Mouse (Mus musculus): ENCODE results near the gene Gm10340. TPM values are rescaled to one million over a fixed set of nuclear protein-coding genes. Genes with fewer than 3 reads are reported as not detected.
"Not testable (repeated sequence)": the region's sequence is repeated elsewhere in the genome, so short reads cannot be mapped to it uniquely, and the experiment has no call there.

Gm10340 gene
- total RNA-seq (2017) = not detected in 2 replicates

DNA sequence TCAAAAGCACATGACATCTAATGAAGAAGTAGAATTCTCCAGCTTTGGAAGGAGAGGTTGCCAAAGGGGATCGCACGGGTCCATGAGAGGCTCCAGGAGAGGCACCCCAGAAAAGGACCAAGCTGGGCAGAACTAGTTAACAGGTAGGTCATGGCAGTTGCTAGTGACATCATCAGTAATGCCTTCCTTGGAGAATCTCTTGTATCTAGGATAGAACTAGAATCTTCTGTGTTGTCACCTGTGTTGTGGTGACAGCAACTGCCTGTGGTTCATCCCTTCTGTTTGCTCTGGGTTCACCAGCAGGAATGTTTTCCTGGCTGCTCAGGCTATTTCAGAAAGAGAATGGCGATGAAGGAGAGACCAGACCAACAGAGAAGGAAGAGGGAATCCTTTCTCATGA lies at the start of gene Gm10340:
TSS of gene Gm10340 (plus strand) at position 301 of the 400 bp plus-strand sequence.
- ATAC-seq (replicated peaks in 1 of 2; ENCODE audit: insufficient read depth in 1 of 2, low FRiP score in 2 of 2, low TSS enrichment in 1 of 2, low read depth in 1 of 2, poor library complexity in 2 of 2, severe bottlenecking in 2 of 2) = not testable (repeated sequence)

- ATAC-seq (replicated peaks in 1 of 2; ENCODE audit: insufficient read depth in 1 of 2, low FRiP score in 2 of 2, low TSS enrichment in 1 of 2, low read depth in 1 of 2, poor library complexity in 2 of 2, severe bottlenecking in 2 of 2) = not testable (repeated sequence)
Observed at GRCm38 (mm10) chr14:3116051-3116450, 17.7 kb upstream of the Gm10340 start.

DNA sequence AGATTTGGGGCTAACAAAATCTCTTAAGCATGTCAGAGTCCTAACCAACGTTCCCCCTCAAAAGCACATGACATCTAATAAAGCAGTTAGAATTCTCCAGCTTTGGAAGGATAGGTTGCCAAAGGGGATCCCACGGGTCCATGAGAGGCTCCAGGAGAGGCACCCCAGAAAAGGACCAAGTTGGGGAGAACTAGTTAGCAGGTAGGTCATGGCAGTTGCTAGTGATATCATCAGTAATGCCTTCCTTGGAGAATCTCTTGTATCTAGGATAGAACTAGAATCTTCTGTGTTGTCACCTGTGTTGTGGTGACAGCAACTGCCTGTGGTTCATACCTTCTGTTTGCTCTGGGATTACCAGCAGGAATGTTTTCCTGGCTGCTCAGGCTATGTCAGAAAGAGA lies 54.2 kb downstream of the Gm10340 start, which contains the start of gene Gm5795:
TSS of gene Gm5795 (plus strand) at position 301 of the 400 bp plus-strand sequence.
- not testable (repeated sequence) for ATAC-seq (replicated peaks in 1 of 2; ENCODE audit: insufficient read depth in 1 of 2, low FRiP score in 2 of 2, low TSS enrichment in 1 of 2, low read depth in 1 of 2, poor library complexity in 2 of 2, severe bottlenecking in 2 of 2)

Other genes with a start within 250 kb of the Gm10340 start
- not detected in 2 replicates for gene Gm2888, start 104.0 kb upstream of the Gm10340 start, total RNA-seq (2017)
- gene Gm2897, start 84.7 kb upstream of the Gm10340 start, total RNA-seq (2017) = 0.45 and 0.81 TPM in 2 replicates
- gene Gm5795, start 54.3 kb downstream of the Gm10340 start, total RNA-seq (2017) = not detected in 2 replicates
- gene D830030K20Rik, start 74.5 kb downstream of the Gm10340 start, total RNA-seq (2017) = not detected in 2 replicates
- gene Gm2956, start 198.6 kb downstream of the Gm10340 start, total RNA-seq (2017) = not detected in 2 replicates